Mouse (Mus musculus): ENCODE measurements around the gene Lgals4. TPM values are rescaled to one million over a fixed set of nuclear protein-coding genes. Genes with fewer than 3 reads are reported as not detected.

The Lgals4 gene
- polyA plus RNA-seq, 1 experiment from 2014 or later: 3.3 TPM

GRCm38 (mm10) chr7:28818436-28818835 lies 15.2 kb upstream of the Lgals4 start:
- Histone ChIP-seq H3K4me1 (peaks cover 57% of the 10 kb centered on the region), H3K4me3 (no peak overlapping the region), H3K9me3 (replicated peaks) (no peaks in the 10 kb centered on the region), H3K4me2 (no peak overlapping the region), H3K27me3 (no peaks in the 10 kb centered on the region), H3K36me3 (ENCODE audit: poor library complexity, severe bottlenecking) (peaks cover 98% of the 10 kb centered on the region), H3K27ac (no peak overlapping the region), H3K9ac (no peak overlapping the region)
- ATAC-seq: no peak
- 84% methylated on average over 18 of the region's 18 CpGs for WGBS

GRCm38 (mm10) chr7:28818861-28819452 lies 14.7 kb upstream of the Lgals4 start:
- Histone ChIP-seq H3K4me1 (peaks cover 52% of the 10 kb centered on the region), H3K9me3 (replicated peaks) (no peaks in the 10 kb centered on the region), H3K4me2 (no peak overlapping the region), H3K27ac (no peak overlapping the region), H3K27me3 (no peaks in the 10 kb centered on the region), H3K9ac (no peak overlapping the region), H3K4me3 (no peak overlapping the region), H3K36me3 (ENCODE audit: poor library complexity, severe bottlenecking) (peaks cover 92% of the 10 kb centered on the region)
- WGBS: 93% methylated on average over 4 of the region's 4 CpGs
- no peak for ATAC-seq

DNA sequence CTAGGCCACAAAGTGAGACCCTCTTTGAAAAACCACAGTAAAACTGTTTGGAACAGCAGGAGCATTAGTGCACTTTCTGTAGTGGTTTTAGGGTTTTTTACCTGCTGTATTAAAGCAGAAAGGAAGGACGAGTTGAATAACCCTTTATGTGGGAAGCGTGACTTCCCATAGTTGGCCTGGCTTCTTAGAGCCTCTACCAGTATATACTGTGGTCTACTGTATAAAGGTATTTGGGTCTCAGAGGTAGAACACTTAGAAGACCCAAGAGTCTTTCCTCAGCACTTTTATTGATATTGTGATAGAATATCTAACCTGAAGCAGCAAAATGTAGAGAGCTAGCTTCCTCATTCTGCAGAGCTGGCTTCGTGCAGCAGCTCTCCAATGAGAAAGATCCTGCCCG lies 14.1 kb upstream of the Lgals4 start:
- no peak for ATAC-seq
- H3K27me3 ChIP-seq: no peaks in the 10 kb centered on the region
- H3K36me3 ChIP-seq (ENCODE audit: poor library complexity, severe bottlenecking): peaks cover 86% of the 10 kb centered on the region
- no peak overlapping the region for H3K4me2 ChIP-seq
- 79% methylated on average over 4 of the region's 4 CpGs for WGBS
- H3K9ac ChIP-seq: 0 out of 2 replicates have a peak overlapping the region, but pooled peaks have one; percentile 2
- no peak overlapping the region for H3K4me3 ChIP-seq
- peaks cover 48% of the 10 kb centered on the region for H3K4me1 ChIP-seq
- 0 out of 2 replicates have a peak overlapping the region, but pooled peaks have one; percentile 48 for H3K27ac ChIP-seq
- H3K9me3 ChIP-seq (replicated peaks): no peaks in the 10 kb centered on the region

DNA sequence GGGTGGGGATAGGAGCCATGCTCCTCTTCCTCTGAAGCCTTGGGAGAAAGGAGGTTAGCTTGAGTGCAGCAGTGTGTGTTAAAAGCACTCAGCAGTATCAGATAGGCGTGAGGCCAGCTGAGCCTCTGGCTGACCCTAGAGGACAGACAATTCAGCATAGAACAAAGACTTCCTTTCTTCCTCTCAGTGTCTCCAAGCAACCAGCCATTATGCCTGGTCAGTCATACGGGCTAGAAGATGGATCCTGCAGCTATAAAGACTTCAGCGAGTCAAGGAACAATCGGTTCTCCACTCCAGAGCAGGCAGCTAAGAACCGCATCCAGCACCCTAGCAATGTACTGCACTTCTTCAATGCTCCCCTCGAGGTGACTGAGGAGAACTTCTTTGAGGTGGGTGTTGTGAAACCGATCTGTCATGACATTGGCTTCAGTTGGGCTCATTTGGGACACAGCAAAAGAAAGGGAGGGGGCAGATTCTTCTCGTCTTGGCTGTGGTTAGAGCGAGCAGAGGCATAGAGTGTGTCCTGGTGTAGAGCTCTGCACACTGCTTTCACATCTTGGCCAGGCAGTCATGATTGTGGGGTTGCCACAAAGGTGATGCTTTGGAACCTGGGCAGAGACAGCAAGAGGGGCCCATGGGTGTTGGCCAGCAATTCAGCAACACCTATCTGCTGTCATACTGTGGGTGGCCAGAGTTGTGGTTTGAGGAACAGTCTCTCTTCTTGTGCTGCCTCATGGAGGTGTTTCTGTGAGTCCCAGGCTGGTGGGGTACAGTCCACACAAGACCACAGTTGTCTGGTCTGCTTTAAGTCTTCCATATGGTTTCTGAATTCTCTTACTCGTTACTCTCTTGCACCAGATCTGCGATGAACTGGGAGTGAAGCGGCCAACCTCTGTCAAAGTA lies 13.0 kb upstream of the Lgals4 start:
- Histone ChIP-seq H3K4me2 (no peak overlapping the region), H3K9me3 (replicated peaks) (no peaks in the 10 kb centered on the region), H3K27ac (peak overlapping the region; percentile 48), H3K4me3 (no peak overlapping the region), H3K4me1 (peaks cover 45% of the 10 kb centered on the region), H3K9ac (0 out of 2 replicates have a peak overlapping the region, but pooled peaks have one; percentile 16), H3K27me3 (no peaks in the 10 kb centered on the region), H3K36me3 (ENCODE audit: poor library complexity, severe bottlenecking) (peaks cover 76% of the 10 kb centered on the region)
- ATAC-seq: no peak
- WGBS: 48% methylated on average over 12 of the region's 12 CpGs

DNA sequence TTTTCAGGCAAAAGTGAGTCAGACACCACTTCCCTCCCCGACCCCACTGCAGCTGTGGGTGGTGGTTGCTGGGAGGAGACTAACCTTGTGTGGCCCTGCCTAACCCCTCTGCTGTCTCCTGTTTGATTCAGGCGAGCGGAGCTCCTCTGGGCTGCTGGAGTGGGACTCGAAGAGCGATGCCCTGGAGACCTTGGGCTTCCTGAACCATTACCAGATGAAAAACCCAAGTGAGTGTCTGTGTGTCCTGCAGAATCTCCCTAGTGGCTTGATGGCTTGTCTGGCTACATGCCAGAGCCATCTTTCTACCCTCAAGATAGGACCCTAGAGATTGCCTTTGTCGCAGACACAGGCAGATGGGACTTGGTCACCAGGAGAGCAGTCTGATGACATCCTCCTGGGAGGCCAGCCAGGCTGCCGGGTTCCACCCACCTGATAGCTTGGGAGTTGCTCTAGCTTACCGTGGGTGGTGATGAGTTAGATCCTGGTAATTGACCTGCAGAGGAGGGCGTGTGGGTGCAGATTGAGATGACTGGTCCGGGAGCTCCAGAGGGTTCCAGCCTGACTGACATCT lies 12.3 kb upstream of the Lgals4 start:
- Histone ChIP-seq H3K4me2 (no peak overlapping the region), H3K4me3 (no peak overlapping the region), H3K9ac (no peak overlapping the region), H3K36me3 (ENCODE audit: poor library complexity, severe bottlenecking) (peaks cover 68% of the 10 kb centered on the region), H3K27me3 (no peaks in the 10 kb centered on the region), H3K27ac (peak overlapping the region; percentile 48; the same call in 1 of the 2 replicates), H3K9me3 (replicated peaks) (no peaks in the 10 kb centered on the region), H3K4me1 (peaks cover 43% of the 10 kb centered on the region)
- no peak for ATAC-seq
- 80% methylated on average over 10 of the region's 10 CpGs for WGBS

GRCm38 (mm10) chr7:28822556-28822955 lies 11.1 kb upstream of the Lgals4 start:
- H3K27ac ChIP-seq: no peak overlapping the region
- 58% methylated on average over 1 of the region's 1 CpGs for WGBS
- peaks cover 32% of the 10 kb centered on the region for H3K4me1 ChIP-seq
- H3K36me3 ChIP-seq (ENCODE audit: poor library complexity, severe bottlenecking): peaks cover 56% of the 10 kb centered on the region
- H3K4me2 ChIP-seq: no peak overlapping the region
- no peak overlapping the region for H3K4me3 ChIP-seq
- H3K9me3 ChIP-seq (replicated peaks): no peaks in the 10 kb centered on the region
- no peaks in the 10 kb centered on the region for H3K27me3 ChIP-seq
- H3K9ac ChIP-seq: no peak overlapping the region
- ATAC-seq: no peak

DNA sequence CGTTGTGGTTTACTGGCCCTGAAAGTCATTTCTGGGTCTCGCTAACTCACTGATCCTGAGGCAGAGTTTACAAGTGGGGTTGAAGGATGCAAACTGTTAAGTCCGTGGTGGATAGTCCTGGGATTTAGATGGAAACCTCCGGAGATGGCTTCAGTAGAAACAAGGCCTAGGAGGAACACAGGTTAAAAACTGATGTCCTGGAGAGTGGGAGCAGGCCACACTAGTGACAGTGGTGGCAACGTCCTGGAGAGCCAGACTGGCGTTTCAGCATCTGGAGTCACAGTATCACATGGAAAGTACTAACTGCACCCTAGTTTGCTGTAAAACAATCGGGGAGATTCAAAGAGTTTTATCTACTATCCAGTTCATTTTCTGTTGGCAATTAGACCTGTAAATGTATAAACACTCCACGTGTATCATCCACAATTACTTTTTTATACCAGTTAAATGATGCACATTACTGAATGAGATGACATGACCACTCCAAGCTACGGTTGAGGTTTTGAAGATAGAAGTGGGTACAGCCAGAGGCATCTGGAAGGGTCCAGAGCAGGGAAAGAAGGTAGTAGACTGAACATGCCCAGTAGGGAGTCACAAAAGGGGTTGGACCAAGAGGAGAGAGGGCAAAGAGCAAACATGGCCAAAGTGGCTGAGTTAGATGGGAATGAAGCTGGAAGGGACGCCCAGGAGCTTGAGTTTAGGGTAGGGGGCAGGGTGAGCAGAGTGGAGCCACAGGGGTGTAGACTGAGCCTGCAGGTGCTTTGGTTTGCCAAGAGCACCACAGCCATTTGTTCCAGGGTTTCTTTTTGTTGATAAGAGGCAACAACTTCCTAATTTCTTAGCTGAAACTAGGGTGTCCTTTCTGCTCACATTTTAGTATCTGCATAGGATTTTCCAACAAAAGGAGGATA lies 10.4 kb upstream of the Lgals4 start:
- no peak overlapping the region for H3K4me3 ChIP-seq
- no peak for ATAC-seq
- no peak overlapping the region for H3K9ac ChIP-seq
- peaks cover 25% of the 10 kb centered on the region for H3K4me1 ChIP-seq
- H3K27me3 ChIP-seq: no peaks in the 10 kb centered on the region
- H3K27ac ChIP-seq: peak overlapping the region; percentile 22; the same call in 1 of the 2 replicates
- H3K9me3 ChIP-seq (replicated peaks): no peaks in the 10 kb centered on the region
- no peak overlapping the region for H3K4me2 ChIP-seq
- 59% methylated on average over 10 of the region's 10 CpGs for WGBS
- peaks cover 49% of the 10 kb centered on the region for H3K36me3 ChIP-seq (ENCODE audit: poor library complexity, severe bottlenecking)

GRCm38 (mm10) chr7:28823932-28824331 lies 9.7 kb upstream of the Lgals4 start:
- WGBS: 68% methylated on average over 2 of the region's 2 CpGs
- no peaks in the 10 kb centered on the region for H3K9me3 ChIP-seq (replicated peaks)
- peak overlapping the region; percentile 22; the same call in 1 of the 2 replicates for H3K27ac ChIP-seq

DNA sequence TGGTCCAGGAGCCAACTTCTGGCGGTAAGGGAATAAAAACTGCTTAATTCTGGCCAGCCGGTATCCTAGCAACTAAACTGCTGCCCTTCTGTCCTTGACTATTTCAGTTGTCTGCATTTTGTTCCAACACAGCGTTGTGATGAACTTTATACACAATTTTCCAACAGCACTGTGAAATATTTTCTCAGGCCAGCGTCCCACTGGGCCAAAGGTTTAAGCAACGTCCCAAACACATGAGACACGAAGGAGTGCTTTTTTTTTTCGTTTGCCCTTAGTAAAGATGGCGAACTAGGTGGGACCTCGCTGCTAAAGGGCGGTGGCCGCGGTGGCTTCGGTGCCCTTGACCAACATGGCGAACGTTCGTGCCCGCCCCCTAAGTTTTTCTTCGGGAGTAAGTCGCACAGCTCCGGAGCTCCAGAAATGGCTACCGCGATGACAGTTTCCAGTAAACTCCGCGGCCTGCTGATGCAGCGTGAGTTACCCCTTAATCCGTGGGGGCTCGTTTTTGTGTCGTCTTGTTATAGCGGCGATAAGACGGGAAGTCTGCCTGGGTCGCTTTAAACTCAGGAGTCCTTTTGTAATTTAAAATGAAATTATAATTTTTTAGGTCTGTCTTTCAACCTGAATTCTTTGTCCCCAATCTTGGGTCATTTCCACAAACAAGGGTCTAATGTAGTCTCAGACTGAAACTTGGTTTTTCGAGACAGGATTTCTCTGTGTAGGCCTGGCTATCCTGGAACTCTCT lies 8.5 kb upstream of the Lgals4 start, which contains the start of gene Ech1:
Gene Ech1 (plus strand): TSS at position 277 of the 745 bp plus-strand sequence.
- 3% methylated on average over 33 of the region's 33 CpGs for WGBS
- no peaks in the 10 kb centered on the region for H3K27me3 ChIP-seq
- H3K4me2 ChIP-seq: peak within 1 kb of the TSS; percentile 66
- H3K36me3 ChIP-seq (ENCODE audit: poor library complexity, severe bottlenecking): peaks cover 38% of the 10 kb centered on the region
- peaks cover 19% of the 10 kb centered on the region for H3K4me1 ChIP-seq
- peak within 1 kb of the TSS; percentile 50 for H3K4me3 ChIP-seq
- H3K9me3 ChIP-seq (replicated peaks): no peaks in the 10 kb centered on the region
- peak within 1 kb of the TSS; percentile 80 for H3K27ac ChIP-seq
- H3K9ac ChIP-seq: peak within 1 kb of the TSS; percentile 67
- peak; percentile 81 for ATAC-seq

More at GRCm38 (mm10) chr7:28823932-28824331, 9.7 kb upstream of the Lgals4 start:
- Histone ChIP-seq H3K9ac (no peak overlapping the region), H3K36me3 (ENCODE audit: poor library complexity, severe bottlenecking) (peaks cover 43% of the 10 kb centered on the region), H3K4me3 (no peak overlapping the region), H3K4me1 (peaks cover 25% of the 10 kb centered on the region), H3K27me3 (no peaks in the 10 kb centered on the region), H3K4me2 (no peak overlapping the region)
- ATAC-seq: no peak

DNA sequence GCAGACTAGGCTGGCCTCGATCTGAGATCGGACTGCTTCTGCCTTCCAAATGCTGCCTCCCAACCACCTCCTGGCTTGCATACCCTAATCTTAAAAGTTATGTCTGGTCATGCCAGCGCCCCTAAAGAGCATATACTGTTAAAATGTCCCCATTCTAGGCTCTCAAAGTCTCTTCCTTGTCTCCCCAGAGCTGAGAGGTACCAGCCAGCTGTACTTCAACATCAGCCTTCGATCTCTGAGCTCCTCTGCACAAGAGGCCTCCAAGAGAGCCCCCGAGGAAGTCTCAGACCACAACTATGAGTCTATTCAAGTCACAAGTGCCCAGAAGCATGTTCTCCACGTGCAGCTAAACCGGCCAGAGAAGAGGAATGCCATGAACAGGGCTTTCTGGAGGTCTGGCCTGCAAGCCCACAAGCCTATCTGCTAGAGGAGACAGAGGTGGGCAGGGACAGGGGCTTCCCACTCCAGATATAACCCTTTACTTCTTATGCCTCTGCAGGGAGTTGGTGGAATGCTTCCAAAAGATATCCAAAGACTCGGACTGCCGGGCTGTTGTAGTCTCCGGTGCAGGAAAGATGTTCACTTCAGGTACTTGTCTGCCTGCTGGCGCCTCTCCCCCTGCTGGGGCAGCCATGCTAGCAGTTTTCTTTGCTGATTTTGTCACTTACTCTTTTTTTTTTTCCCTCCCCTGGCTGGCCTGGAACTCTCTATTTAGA lies 7.8 kb upstream of the Lgals4 start:
- Histone ChIP-seq H3K9me3 (replicated peaks) (no peaks in the 10 kb centered on the region), H3K4me1 (peaks cover 13% of the 10 kb centered on the region), H3K27me3 (no peaks in the 10 kb centered on the region), H3K9ac (peak overlapping the region; percentile 67), H3K36me3 (ENCODE audit: poor library complexity, severe bottlenecking) (peaks cover 38% of the 10 kb centered on the region), H3K4me2 (peak overlapping the region; percentile 66), H3K27ac (no peak overlapping the region), H3K4me3 (peak overlapping the region; percentile 50)
- 68% methylated on average over 11 of the region's 11 CpGs for WGBS
- no peak for ATAC-seq
